Mouse (Mus musculus) right cerebral cortex, postnatal 25 days (tissue): ENCODE results near the gene Olfr348.

Experiments
- DNase-seq: peaks from one replicate; pipeline ENCODE4 v3.0.0; 2022

The Olfr348 gene

DNA sequence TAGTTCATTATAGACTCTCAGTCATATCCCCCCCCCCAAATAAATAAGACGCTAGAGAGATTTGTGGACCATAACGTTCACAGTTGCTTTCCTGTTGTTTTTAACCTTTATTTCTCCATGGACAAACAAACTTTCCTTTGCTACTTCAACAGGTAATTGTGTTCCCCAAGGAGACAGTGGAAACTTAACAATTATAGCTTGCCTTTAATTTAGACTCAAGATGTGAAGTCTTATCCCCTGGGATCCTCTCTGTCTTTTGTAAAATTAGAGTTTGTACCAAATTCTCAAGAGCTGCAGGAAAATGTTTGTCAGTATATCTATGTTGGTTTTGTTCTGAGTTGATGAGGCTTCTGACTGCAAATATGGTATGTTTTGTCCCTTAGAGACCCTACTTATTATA, at the start of gene Olfr348:
Gene Olfr348 (plus strand): TSS at position 301 of the 400 bp plus-strand sequence.
- no peak for DNase-seq

DNA sequence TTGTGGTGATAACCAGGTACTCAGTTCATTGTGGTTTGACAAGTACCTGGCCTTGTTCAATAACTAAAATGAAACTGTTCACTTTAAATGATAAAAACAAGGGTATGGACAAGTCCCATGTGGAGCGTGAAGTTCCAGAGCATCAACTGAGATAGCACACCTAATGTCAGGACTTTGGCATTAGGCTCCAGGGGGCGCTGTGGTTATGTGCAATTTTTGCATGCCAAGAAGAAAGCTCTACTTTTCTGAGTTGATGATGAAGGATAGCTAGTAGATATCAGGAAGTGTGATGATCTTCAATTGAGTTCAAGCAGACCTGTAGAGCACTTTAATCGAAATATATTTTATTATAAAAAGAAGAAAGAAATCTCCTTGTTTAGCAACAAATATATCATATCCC, 47.9 kb upstream of the Olfr348 start:
- DNase-seq: no peak

DNA sequence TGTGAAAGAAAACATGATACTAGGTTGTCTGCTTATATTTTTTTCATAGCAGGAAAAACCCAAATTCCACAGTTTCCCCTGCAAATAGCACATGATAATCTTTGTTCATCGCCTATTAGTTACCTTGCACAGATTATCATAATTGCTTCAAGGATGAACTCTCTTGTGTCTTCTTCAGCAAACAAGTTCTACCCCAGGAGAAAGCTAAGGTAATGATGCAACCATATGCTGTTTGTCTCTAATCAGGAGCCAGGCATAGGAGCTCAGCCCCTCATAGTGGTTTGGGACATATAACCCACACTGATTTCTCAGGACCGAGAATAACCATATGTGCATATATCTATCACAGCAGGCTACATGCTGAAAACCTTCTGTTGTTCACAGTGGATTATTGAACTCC, 6.2 kb downstream of the Olfr348 start, which contains the start of gene Olfr50:
Gene Olfr50 (plus strand): TSS at position 301 of the 400 bp plus-strand sequence.
- DNase-seq: no peak

DNA sequence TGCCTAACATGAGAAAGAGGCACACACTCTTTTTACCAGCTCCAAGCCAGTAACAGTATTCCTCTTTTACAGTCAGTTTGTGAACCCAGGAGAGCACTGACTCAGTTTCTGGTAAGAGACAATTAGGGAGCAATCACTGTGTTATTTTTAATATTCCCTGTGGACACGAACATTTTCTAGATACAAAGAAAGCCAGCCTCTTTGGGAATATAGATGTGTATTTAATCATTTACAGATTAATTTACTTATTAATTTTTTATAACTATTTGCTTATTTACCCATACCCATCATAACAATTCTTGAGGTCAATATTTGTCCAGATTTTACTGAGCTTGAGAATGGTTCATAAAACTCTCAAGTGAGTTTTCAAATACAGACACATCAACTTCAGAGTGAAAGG, 32.9 kb downstream of the Olfr348 start, which contains the start of gene Olfr3:
Gene Olfr3 (minus strand): TSS at position 101 of the 400 bp plus-strand sequence.
- no peak for DNase-seq
